Mouse (Mus musculus) lung, postnatal 36 days (tissue): ENCODE results near the gene Acot7.

ENCODE experiments used
- DNase-seq: peaks from one replicate; pipeline ENCODE4 v3.0.0; 2022; ENCODE audit warnings: mixed read lengths

Gene Acot7

DNA sequence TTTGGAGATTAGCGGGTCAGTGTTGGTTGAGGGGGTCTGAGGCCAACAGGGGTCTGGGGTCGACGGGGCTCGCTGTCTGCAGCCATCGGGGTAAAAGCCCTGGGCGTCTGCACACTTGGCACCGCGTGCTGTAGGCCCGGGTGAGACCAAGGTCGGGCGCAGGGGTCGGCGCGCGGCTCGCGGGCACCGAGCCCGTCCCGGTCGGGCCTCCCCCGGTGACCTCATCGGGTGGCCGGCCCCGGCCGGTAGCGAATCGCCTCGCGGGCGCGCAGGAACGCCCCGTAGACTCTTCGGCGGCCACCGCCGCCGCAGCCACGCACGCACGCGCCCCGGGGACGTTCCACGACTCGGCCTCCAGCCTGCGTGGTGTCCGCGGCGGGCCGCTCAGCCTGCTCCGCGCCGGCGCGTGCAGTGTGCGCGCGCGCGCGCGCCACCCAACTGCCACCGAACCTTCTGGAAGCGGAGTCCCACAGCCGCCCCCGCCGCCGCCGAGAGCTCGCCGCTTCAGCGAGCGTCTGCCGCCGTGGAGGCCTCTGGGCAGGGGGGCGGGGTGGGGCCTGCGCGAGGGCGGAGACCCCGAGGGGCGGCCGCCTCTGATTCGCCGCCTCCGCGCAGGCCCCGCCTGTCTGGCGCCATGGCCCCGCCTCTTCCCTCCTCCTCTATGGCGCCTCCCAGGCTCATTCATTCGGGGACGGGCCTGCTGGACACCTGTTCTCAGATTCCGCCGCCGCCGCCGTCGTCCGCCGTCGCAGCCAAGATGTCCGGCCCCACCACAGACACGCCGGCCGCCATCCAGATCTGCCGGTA is at the start of gene Acot7:
Acot7 (plus strand) TSS at position 598 of the 807 bp plus-strand sequence.
- DNase-seq, result peak; percentile 94

GRCm38 (mm10) chr4:152128784-152129183 is 49.1 kb upstream of the Acot7 start:
- DNase-seq, result no peak

DNA sequence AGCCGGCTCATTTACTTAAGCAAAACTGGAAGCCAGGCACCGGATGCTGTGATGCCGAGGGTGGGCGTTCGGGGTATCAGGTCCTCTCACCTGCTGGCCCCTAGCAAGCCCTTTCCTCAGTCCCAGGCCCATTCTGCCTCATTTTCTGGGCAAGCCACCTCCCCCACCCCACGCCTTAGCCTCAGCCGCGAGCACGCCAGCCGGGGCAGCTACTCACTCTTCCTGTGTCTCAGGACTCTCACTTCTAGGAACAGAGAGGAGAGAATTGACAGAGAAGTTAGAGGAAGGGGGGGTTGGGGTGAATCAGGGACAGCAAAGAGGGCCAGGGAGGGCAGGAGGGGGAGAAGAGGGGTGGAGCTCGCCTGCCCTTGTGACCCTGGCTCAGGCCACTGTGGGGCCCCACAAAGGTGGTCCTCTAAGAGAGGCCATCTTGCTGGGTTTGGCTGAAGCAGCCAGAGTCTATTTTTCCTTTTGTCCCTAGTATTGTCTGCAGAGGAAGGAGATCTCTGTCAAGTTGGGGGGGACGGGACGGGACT is 48.5 kb upstream of the Acot7 start:
- no peak for DNase-seq

DNA sequence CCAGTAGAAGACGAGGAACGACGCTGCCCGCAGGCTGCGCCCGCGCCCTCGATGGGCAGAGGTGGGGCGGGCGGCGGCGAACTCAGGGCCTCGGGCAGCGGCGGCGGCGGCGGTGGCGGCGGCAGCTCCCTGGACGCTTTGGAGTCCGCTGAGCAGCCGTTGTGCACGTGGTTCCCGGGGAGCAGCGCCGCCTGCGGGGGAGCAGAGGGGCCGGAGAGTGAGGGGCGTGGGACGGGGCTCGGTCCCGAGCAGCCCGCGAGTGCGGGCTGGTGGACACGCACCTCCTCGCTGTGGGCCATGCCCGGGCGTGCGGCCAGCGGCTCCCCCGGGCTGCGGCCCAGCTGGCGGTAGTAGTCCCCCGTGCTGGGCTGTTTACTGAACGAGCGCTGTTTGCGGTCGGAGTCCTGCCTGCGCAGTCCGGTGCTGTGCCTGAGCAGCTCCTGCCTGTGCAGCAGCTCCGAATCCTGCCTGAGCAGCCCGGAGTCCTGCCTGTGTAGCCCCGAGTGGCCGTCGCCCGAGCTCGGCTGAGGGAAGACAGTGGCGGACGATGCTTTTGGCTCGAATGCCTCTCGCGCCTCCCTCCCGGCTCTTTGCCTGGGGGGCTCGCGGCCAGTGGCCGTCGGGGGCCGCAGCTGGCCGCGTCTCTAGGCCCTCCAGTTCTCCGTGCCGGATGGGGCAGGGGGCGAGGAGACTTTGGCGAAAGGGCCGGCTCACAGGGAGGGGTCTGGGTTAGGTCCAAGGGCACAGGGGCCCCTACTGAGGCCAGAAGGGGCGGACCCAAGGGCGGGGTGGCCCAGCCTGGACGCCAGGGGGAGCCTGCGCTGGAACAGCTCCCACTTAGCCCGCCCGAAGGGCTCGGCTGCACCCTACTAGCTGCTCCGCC is 46.9 kb upstream of the Acot7 start:
- DNase-seq, result peak; percentile 63

DNA sequence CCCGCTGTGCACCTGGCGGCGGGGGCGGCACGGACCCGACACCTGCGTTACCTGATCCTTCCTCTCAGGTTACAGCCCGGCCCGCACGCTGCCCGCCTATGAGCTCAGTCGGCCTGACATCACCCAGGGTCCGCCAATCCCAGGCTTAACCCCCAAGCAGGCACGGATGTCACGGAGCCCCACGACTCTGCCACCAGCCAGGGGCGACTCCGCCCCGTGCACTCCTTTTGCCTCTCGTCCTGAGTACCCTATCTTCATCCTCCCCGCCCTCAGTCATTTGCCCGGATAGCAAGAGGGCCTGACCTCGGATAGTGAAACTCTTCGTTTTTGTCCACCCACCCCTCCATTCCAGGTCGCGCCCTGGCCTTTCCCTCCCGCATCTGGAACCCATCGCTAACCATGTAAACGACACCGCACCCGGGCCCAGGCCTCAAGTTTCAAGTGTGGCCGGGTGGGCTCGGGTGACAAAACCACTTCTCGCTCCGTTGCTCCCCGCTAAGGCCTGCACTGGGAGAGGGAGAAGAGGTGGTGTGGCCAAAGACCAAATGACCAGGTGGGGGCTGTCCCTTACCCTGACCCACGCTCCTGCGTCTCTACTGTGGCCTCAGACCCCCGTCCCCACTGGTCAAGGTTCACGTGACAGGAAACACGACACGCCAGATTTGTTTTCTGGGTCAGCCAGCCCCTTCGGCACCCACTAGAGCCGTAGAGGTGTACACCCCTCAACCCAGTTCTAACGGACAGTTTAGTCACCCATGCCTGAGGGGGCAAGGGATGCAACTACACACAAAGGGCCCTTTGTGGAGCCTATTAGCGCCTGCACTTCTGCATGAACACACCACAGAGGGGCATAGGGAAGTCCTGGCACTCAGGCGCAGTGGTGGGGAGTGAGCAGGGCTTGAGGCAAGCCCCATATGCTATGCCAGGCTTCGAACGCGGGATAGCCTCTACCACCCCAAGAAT is 45.8 kb upstream of the Acot7 start:
- DNase-seq, result no peak

GRCm38 (mm10) chr4:152132772-152133169 is 45.2 kb upstream of the Acot7 start:
- DNase-seq, result no peak

- no peak for DNase-seq
Observed at GRCm38 (mm10) chr4:152133213-152133612, 44.7 kb upstream of the Acot7 start.

GRCm38 (mm10) chr4:152134507-152134906 is 43.4 kb upstream of the Acot7 start:
- peak; percentile 72 for DNase-seq

DNA sequence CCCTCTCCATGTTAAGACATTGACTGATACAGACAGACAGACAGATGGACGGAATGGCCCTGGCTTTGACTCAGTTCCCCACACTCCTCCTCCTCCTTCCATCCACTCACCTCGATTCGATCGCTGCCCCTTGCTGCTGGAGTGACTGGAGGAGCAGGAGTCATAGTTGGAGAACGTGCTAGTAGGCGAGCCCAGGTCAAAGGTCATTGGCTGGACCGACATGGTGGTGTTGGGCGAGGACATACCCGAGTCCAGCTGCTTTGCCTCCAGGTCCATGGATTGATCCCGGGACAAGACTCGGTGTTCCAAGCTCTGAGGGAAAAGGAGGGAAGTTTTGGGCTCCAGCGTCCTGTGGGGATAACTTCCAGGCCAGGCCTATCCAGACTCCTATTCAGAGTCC is 42.6 kb upstream of the Acot7 start:
- DNase-seq, result no peak

GRCm38 (mm10) chr4:152136112-152136875 is 41.6 kb upstream of the Acot7 start:
- no peak for DNase-seq

DNA sequence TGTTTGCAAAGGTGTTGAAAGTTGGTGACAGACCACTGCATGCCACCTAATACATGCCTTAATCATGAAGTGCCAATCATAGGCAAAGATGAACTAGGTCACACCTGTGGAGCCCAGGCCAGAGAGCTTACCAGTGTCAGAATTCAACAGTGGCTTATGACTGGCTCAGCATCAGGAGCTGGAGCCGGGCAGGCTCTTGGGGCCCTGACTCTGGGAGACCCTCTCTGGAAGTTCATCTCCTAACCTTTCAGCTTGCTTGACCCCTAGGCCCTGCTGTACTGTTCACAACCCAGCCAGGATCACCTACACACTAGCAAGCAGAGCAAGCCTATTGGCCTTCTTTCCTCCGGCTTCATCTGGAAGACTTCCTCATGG is 41.1 kb upstream of the Acot7 start:
- no peak for DNase-seq

GRCm38 (mm10) chr4:152138497-152139260 is 39.3 kb upstream of the Acot7 start:
- DNase-seq, result peak; percentile 90

- DNase-seq, result peak; percentile 68
Observed at GRCm38 (mm10) chr4:152140441-152140840, 37.5 kb upstream of the Acot7 start.

DNA sequence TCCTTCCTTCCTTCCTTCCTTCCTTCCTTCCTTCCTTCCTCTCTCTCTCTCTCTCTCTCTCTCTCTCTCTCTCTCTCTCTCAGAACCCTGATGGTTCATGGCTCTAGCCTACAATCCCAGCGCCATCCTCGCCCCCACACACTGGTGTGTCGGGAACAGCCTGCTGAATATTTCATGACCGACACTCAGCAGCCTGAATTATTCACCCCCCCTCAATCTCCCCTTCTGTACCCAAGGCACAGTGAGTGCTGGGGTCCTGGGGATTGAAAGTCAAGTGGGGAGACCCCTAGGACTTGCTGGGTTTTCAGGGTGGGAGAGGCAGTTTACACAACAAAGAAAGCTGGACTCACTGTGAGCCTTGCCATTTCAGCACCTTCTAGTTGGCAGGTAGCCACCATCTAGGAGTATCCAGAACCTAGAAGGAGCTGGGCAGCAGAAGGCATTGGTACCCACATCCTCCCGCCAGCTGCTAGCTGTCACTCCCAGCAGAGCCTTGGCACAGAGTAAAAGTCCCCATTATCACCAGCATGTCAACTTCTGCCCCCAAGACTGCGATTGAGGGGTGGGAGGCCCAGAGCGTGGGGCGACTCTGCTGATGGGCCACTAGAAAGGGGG is 36.3 kb upstream of the Acot7 start:
- no peak for DNase-seq

DNA sequence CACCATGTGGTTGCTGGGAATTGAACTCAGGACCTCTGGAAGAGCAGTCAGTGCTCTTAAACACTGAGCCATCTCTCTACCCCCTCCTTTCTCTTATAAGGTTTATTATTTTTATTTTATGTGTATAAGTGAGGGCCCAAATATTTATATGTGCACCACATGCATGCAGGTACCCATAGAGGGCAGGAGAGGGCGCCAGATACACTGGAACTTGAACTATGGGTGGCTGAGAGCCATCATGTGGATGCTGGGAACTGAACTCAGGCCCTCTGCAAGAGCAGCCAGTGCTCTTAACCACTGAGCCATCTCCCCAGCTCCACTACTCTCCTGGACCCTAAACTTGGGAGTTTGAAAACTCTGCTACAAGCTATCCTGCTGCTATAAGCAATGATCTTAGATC is 34.3 kb upstream of the Acot7 start:
- DNase-seq, result no peak

- DNase-seq, result no peak
Observed at GRCm38 (mm10) chr4:152145473-152145872, 32.5 kb upstream of the Acot7 start.

DNA sequence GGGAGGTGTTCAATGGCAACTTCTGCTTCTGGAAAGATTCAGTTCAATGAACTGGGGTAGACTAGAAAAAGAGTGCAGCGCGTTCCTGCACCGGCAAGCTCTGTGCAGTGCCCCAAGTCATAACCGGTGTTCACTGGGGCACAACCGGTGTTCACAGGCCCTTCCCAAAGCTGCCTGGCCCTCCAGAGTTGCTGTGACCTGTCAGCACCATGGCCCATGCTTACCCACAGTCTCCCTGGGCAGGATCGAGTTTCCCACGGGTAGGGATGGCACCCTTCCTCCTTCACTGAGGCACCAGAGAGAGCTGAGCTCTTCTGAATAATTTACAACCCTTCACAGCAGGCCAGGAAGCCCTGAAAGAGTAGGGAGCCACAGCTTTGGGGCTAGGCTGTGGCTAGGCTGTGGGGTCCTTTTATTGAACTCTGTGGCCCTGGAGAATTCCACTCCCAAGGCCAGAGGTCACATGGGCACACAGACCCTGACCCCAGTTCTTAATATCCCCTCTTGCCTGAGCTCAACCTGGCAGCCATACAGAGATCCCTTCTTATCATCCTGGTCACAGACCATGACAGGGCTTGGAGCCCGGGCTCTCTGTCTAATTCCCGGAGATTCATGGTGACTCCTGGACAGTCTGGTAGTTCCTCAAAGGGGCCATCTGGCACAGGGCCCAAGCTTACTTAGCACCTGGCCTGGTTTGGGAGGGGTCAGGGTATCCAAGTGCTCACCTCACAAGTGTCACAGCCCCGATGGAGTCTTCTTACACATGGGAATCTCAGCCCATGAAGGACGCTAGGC is 31.7 kb upstream of the Acot7 start:
- DNase-seq, result no peak

GRCm38 (mm10) chr4:152150546-152150945 is 27.4 kb upstream of the Acot7 start:
- no peak for DNase-seq

GRCm38 (mm10) chr4:152151451-152151965 is 26.4 kb upstream of the Acot7 start:
- DNase-seq, result no peak
